Mouse (Mus musculus) left cerebral cortex, adult 9 months (tissue): ENCODE data around the gene H2-Q1.
"Not testable (repeated sequence)": the region's sequence is repeated elsewhere in the genome, so short reads cannot be mapped to it uniquely, and the experiment has no call there.

Experiments used
- DNase-seq, 2 experiments: peaks; one replicate each; pipeline ENCODE4 v3.0.0; 2022; ENCODE audit warnings: low spot score in 2 of 2

The H2-Q1 gene

DNA sequence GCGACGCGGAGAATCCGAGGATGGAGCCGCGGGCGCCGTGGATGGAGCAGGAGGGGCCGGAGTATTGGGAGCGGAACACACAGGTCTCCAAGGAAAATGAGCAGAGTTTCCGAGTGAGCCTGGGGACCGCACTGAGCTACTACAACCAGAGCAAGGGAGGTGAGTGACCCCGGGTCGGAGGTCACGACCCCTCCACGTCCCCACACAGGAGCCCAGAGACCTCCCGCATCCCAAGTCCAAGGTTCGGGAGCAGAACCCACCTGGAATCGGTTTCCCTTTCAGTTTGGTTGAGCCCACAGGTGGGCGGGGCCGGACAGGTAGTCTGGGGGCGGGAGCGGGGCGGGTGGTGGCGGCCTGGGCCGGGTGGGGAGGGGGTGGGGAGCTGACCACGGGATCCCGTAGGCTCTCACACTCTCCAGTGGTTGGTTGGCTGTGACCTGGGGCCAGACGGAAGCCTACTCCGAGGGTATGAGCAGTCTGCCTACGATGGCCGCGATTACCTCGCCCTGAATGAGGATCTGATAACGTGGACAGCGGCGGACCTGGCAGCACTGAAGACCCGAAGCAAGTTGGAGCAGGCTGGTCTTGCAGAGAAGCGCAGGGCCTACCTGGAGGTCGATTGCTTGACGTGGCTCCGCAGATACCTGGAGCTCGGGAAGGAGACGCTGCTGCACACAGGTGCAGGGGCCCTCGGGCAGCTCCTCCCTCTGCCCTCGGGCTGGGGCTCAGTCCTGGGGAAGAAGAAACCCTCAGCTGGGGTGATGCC lies 22.7 kb downstream of the H2-Q1 start:
- no peak for DNase-seq

DNA sequence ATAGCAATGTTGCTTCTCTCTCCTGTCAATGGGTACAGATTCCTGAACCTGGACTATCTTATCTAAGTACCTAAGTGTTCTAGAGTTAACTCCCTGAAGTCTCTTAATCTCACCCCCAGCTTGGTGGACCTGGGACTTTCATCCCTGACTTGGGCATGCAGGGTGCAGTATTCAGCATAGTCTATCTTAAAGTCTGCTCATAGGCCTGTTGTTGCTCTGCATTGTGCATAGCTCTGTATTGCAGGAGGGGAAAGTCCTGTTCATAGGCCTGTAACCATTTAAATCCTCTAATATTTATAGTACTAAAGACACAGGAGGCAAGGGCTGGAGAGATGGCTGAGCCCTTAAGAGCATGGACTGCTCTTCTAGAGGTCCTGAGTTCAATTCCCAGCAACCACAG lies 27.5 kb downstream of the H2-Q1 start:
- DNase-seq = not testable (repeated sequence)

DNA sequence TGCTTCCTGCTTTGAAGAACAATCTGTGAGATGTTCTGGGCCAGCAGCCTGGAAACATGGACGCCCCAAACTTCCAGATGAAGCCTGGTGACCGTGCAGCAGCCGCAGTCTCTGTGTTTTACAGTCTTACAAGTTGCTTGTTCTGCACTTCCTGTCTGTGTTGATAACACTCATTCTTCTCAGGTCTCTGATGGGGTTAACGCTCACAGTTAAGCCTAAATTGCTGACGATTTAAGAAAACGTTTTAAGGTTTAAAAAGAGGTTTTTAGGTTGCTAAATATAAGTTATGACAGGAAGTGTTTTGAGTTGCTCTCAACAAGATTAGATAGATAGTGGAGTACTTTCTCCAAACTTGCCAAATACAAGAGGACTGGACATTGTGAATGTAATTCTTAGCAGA lies 33.1 kb downstream of the H2-Q1 start:
- DNase-seq = not testable (repeated sequence)

DNA sequence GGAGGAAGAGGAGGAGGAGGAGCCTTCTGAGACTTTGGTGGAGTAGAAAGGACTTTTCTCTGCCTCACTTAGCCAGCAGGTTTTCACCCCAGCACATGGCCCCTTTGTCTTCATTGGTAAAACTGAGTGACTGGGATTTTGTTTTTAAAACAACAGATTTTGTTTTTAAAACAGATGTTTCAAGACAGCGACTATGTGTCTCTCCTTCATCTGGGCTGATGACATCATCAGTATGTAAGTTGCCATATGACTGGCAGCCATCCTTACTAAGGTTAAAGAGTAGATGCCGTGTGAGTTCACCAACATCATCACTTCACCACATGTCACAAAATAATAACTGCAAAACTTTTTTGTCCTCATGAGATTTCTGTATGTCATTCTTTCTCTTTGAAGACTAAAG lies 33.9 kb downstream of the H2-Q1 start:
- no peak for DNase-seq

DNA sequence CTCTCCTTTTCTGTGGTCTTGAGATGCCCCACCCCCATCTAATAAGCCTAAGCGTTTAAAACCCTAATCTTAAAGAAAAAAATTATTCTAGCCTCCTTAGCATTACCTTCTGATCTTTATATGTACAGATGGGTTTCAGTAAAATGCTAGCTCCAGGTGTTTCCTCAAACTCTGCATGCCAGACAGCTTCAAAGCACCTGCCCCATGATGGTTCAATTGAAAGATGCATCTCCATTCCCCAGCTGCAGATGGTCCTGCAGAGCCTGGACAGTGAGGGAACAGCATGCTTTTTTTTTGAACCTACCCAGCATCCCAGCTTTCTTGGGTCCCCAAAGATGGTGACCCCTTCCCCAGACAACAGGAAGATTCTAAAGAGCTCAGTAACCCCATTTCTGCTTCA lies 36.9 kb downstream of the H2-Q1 start:
- no peak for DNase-seq

DNA sequence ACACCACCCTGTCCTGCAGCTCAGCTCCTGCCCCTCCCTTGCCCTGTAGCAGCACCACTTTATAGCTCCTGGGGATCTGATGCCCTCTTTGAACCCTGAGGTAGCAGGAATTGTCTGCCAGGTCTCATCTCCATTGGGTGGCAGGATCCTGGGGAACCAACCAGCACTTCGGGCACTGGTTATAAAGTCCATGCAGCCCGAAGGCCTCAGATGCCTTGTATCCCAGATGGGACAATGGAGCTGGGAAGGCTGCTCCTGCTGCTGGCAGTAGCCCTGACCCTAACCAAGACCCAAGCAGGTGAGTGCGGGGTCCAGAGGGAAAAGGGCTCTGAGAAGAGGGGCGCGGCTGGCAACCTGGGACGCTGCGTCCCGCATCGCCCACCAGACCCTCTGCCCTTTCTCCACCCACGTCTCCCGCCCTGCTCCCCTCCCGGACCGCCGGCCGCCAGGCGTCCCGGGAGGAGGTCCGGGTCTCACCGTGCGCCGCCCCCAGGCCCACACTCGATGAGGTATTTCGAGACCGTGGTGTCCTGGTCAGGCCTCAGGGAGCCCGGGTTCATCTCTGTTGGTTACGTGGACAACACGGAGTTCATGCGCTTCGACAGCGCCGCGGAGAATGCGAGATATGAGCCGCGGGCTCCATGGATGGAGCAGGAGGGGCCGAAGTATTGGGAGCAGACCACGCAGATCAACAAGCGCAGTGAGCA lies 38.7 kb downstream of the H2-Q1 start:
- no peak for DNase-seq

DNA sequence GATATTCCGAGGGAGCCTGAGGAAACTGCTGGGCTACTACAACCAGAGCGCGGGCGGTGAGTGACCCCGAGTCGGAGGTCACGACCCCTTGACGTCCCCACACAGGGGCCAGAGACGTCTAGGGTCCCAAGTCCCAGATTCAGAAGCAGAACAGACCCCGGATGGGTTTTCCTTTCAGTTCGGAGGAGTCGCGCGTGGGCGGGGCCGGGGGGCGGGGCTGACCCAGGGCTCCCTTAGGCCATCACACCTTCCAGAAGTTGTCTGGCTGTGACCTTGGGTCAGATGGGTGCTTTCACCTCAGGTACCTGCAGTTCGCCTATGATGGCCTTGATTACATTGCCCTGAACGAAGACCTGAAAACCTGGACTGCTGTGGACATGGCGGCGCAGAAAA lies 39.3 kb downstream of the H2-Q1 start:
- DNase-seq = no peak
